Mouse (Mus musculus): ENCODE results near the gene Ston2.

DNA sequence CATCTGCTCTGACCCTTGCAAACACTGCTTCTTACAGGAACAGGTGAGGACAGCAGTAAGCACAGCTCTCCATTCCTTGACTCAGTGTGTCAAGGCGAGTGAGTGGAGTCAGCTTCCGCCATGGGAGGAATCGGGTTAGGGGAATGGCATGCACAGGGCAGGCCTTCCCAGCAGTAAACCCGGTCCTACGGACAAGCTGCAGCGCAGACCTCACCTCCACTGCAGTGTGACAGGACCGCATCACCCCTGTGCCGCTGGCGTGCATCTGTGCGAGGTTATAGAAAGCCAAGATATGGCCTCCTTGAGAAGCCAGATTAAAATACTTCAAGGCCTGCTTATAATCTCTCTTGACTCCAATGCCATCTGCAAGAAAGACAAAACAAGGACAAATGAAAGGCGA, 27.4 kb upstream of the Ston2 start:
- TF ChIP-seq POLR2A (IDR thresholded peaks at IDR 0.05; ENCODE audit: extremely low read depth, insufficient read depth, low read length) (no peak), CTCF (IDR thresholded peaks at IDR 0.05; ENCODE audit: low read depth, low read length) (no peak)

Measured in liver, adult 2 months (tissue).